Mouse (Mus musculus) hematopoietic stem cell, adult 5-6 weeks (primary cell): Measurements from ENCODE around the gene Erp29. TPM values are rescaled to one million over a fixed set of nuclear protein-coding genes. Genes with fewer than 3 reads are reported as not detected.

ENCODE experiments used
- ATAC-seq, 2 experiments: fragments of 125-278 bp in 1 of 2; replicated peaks in 1 of 2; 2 replicates each; pipeline ENCODE4 v1.8.0; 2016 to 2017; ENCODE audit warnings: inconsistent platforms in 2 of 2, mild to moderate bottlenecking in 2 of 2, moderate number of reproducible peaks in 2 of 2, low read depth in 1 of 2, moderate TSS enrichment in 1 of 2; ENCODE audit not compliant: low FRiP score in 2 of 2, poor library complexity in 2 of 2, severe bottlenecking in 2 of 2, insufficient read depth in 1 of 2, low TSS enrichment in 1 of 2
- total RNA-seq: library from RNA; stranded (forward); fragments of 172-1452, 232-1000 nt; gene quantifications from 2 replicates; pipeline ENCODE4 v1.2.3, GENCODE M21; 2017

The Erp29 gene
- 404 and 511 TPM in 2 replicates for total RNA-seq

GRCm38 (mm10) chr5:121452026-121452869, at the start of gene Erp29:
TSS of gene Erp29 (minus strand) at chr5:121452506.
- peak; percentile 76 to 85 for ATAC-seq

- peak; percentile 80 to 89 for ATAC-seq
Measured at GRCm38 (mm10) chr5:121501424-121501996, 49.2 kb upstream of the Erp29 start.

- no peak for ATAC-seq
Measured at GRCm38 (mm10) chr5:121500719-121501118, 48.4 kb upstream of the Erp29 start.

- ATAC-seq = no peak
Measured at GRCm38 (mm10) chr5:121493305-121493704, 41.0 kb upstream of the Erp29 start.

DNA sequence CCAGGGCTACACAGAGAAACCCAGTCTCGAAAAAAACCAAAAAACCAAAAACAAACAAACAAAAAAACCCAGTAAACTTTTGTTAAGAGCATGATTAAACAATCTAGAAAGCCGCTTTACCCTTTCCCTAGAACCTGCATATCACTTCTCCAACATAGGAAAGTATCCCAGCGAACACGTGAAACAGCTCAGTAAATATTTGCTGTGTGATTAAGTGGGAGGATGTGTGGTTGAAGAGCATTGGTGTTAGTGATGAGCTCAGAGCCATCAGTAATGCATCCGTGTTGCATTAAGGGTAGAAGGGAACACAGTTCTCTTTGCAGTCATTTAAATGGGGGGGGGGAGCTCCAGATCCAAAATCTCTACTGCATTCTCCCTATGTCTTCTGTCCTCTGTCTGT, 32.5 kb upstream of the Erp29 start:
- ATAC-seq = no peak

- ATAC-seq = peak; percentile 56 to 77; a peak in 2 of 4 replicates
Measured at GRCm38 (mm10) chr5:121477680-121478079, 25.4 kb upstream of the Erp29 start.

DNA sequence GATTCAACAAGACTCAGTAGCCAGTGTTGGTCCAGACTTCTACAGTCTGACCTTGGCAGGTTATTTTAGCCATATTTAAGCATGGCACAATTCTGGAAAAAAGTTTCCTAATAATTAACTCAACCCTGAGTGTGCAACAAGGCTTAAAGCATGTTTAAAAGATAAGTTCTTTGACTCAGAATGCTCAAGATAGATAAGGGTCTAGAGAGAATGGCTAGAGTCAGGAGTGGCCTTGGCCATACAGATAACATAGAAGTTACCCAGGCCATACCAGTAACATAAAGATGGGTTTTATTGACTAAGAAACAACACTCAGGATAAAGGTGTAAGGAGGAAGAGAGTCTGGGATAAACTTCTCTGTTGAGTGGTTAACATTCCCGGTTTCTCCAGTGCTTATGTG, 23.7 kb upstream of the Erp29 start:
- no peak for ATAC-seq

GRCm38 (mm10) chr5:121474610-121475009, 22.3 kb upstream of the Erp29 start:
- ATAC-seq = no peak

GRCm38 (mm10) chr5:121472411-121472810, 20.1 kb upstream of the Erp29 start:
- ATAC-seq = no peak

DNA sequence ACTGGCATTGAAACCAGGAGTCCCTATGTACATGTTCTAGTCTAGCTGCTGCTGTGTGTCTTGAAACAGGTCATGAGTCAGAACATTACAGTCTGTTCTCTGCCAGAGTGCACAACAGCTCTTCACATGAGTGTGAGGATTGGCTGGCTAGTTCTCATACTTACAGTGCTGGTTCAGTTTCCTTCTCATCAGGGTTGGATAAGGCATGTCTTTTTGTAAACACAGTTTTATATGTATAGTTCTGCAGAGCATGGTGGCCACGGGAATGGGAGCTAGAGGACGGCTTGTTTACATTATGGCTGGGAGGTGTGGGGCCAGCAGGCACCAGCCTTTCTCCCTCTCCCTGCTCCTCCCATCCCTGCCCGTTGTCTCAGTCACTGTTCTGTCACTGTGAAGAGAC, 17.3 kb upstream of the Erp29 start:
- ATAC-seq = no peak

DNA sequence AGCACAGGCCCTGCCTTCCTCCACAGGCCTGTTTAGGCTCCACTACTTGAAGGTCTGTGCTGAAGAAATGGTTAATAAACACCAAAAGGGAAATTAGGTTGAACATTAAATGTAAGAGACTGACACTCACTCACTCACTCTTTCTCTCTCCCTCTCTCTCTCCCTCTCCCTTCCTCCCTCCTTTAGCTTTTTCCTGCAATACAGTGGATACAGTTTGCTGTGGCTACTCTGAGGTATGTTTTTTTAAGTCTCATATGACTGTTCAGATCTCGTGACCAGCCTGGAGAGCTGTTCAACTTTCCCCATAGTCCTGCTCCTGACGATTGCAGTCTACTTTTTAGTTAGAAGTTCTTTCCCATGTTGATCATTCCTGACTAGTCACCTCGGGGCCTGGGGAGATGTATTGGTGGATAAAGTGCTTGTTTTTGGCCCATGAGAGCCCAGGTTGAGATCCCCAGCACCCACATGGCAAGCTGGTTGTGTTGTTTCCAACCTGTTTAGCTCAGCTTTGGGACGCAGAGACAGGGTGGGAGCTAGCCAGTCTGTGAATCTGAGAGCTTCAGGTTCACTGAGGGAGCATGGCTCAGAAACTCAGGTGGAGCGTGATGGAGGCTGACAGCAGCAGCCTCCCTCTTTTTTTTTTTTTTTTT, 11.4 kb upstream of the Erp29 start:
- ATAC-seq = no peak

DNA sequence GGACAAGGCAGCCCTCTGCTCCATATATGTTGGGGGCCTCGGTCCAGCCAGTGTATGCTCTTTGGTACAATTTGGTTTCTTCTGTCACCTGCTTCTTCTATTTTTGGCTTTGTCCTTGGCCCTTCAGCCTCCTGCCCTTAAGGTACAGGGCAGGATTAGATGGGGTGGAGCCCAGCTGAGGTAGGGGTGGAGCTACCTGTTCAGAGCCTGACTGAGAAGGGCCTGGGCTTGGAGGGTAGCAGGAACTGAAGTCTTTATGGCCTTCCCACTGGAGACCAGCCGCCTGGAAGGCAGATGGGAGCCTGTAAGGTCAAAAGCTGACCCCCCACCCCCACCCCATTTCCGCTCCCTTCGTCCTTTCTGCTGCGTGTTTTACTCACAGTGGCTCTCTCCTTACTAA, 10.7 kb upstream of the Erp29 start:
- ATAC-seq = no peak

DNA sequence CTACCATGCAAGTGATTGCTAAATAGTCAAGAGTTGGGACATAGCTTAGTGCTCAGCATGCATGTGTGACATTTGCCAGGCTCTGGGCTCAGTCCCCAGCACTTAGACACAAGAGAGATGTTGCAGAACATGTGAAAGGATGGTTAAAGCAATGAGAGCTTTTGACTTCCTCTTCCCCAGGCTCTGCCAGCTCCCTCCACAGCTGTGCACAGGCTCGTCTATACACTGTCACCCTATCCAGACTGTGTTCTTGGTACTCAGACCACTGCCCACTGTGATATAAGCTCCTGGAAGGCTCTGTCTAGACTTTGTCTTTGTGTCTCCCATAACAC, 9.8 kb upstream of the Erp29 start:
- no peak for ATAC-seq

DNA sequence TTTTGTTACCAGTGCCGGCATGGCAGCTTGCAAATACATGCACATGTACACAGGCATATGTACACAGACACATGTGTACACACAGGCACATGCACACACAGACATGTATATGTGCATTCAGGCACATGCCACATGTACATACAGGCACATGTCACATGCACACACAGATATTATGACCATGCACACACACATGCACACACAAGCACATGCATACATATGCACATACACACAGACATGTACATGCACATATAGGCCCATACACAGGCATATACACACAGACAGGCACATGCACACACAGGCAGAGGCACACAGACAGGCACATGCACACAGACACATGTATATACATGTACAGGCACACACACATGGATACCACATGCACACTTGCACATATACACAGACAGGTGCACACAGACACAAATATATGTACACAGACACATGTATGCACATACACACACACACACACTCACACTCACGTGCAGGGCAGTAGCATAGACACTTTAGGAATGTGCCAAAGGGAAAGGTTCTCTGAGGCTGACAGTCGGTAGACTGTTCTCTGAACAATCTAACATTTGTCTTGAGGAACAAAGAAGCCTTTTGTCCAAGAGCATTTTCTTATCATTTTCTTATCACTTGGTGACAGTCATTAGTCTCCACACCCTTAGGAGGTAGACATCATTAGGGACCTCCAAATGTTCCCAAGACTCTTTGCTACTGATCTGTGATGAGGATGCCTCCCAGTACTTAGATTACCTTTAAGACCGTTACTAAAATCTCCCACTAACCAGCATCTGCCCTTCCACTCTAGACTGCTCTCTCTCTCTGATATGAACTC, 9.2 kb upstream of the Erp29 start:
- no peak for ATAC-seq

GRCm38 (mm10) chr5:121455510-121456265, 3.4 kb upstream of the Erp29 start:
- ATAC-seq = no peak

DNA sequence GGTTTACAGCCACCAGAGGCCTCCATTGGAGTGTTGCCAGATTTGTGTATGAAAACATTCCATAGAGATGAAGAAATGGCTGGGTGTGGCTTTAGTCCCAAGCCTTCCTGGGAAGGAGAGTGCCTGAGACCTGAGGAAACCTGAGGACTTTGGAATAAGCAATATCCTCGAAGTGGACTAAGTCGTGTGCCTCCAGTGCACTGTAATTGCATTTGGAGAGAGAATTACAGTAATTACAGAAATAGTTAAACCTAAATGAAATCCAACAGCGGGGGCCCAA, 2.1 kb upstream of the Erp29 start:
- ATAC-seq = no peak

DNA sequence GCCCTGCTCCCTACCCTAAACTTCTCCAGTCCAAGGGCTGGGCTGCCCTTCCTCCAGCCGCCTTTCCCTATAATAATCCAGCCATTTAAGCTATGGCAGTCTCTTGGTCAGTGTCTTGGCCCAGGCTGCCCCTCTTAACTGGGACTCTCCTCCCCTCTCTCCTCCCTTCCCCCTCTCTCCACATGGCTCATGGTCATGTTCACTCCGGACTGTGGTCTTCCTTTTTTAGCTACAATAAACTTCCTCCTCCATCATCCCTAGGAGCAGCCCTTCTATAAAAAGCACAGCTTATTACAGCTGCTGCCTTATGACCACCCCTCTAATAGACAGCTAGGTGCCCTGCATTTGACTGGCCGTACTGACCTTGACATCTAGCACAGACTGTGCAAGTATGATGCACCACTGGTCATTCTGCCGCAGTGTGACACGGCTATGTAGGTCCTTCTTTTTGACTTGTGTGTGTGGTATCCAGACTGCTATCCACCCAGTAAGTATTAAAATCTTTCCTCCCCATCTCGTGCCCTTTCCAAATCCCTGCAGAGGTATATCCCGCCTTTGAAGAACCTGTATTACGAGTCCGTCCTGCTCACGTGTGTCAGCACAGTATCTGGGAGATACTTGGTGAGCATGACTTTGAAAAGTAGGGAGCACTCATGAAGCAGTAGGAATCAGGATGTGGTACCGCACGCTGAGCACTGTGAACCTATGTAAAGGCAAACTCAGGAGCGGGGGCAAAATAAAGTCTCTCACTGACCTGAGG, 1.6 kb upstream of the Erp29 start:
- no peak for ATAC-seq
